Mouse (Mus musculus) midbrain, embryonic 15.5 days (tissue): Measurements from ENCODE around the gene H3f3b. TPM values are rescaled to one million over a fixed set of nuclear protein-coding genes. Genes with fewer than 3 reads are reported as not detected.
A peak's percentile ranks its signal among the peaks of the same experiment; 100 is the strongest.

Experiments
- ATAC-seq: fragments of 200-750 bp; cut with Nextera tagmentation; replicated peaks from 2 replicates; pipeline ENCODE4 v1.8.0; 2017; ENCODE audit warnings: moderate TSS enrichment
- H3K27ac ChIP-seq: fragments of 300-500 bp; sonication (generic); 2 replicates; pipeline ENCODE4 v1.5.1; 2015; ENCODE audit warnings: mild to moderate bottlenecking, inconsistent platforms
- H3K27me3 ChIP-seq: fragments of 300-500 bp; sonication (generic); replicated peaks from 2 replicates; pipeline ENCODE4 v1.6.1; 2015; ENCODE audit warnings: inconsistent platforms
- H3K36me3 ChIP-seq: fragments of 300-500 bp; sonication (generic); replicated peaks from 2 replicates; pipeline ENCODE4 v1.6.1; 2015; ENCODE audit warnings: inconsistent platforms
- H3K4me1 ChIP-seq: fragments of 300-500 bp; sonication (generic); 2 replicates; pipeline ENCODE4 v1.6.1; 2015; ENCODE audit warnings: inconsistent platforms
- H3K4me2 ChIP-seq: fragments of 300-500 bp; sonication (generic); 2 replicates; pipeline ENCODE4 v1.6.1; 2015; ENCODE audit warnings: inconsistent platforms, mild to moderate bottlenecking, moderate library complexity
- H3K4me3 ChIP-seq: fragments of 300-500 bp; sonication (generic); 2 replicates; pipeline ENCODE4 v1.5.1; 2015; ENCODE audit warnings: mild to moderate bottlenecking, inconsistent platforms
- H3K9ac ChIP-seq: fragments of 300-500 bp; sonication (generic); 2 replicates; pipeline ENCODE4 v1.6.1; 2015; ENCODE audit warnings: mild to moderate bottlenecking, inconsistent platforms
- H3K9me3 ChIP-seq: fragments of 300-500 bp; sonication (generic); 2 replicates; pipeline ENCODE4 v1.6.1; 2016; ENCODE audit warnings: inconsistent platforms
- WGBS: fragments of 180-500 bp; shearing (Covaris S2); methylation state at CpG from one replicate; pipeline ENCODE4 v1.1.7; 2015; ENCODE audit warnings: mixed read lengths; 5-methylcytosine and 5-hydroxymethylcytosine counted together
- polyA plus RNA-seq: library from polyadenylated mRNA; unstranded; fragments of >200 nt; fragmentation: Nextera tagmentation; extraction: Ambion mirVana; gene quantifications from 2 replicates; pipeline ENCODE4 v1.2.1, GENCODE M21; 2015

Gene H3f3b
- polyA plus RNA-seq, 1 experiment from 2014 or later, result 2,119 TPM

DNA sequence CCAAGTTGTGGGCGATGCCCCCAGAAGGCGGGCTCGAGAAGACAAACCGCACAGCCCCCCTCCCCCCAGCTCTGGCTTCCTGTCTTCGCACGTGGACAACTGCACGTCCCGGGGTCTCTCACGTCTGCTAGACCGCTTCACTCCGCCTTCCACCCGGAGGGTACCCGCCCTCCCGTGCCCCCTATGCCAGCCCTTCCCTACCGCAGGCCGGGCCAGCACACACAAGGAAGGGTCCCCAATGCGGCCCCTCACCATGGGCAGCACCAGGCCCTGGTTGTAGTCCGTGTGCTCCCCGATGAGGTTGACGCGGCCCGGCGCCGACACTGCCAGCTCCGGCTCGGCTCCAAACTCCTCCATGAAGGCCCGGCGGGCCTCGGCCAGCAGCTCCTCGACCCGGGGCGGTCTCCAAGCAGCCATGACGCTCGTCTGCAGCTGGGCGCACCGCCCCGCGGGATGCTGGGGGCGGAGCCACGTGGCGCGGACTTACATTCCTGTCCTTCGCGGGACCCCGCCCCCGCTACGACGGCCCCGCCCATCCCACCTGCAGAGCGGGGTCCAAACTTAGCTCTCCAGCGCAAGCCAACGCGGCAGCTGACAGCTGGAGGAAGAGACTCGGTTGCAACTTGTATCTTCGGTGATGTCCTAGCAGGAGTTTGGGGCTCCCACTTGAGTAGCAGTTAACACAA lies 15.4 kb downstream of the H3f3b start, which contains the start of gene Galk1:
TSS of gene Galk1 (minus strand) at position 458 of the 686 bp plus-strand sequence.
- peak within 1 kb of the TSS; percentile 57 for H3K4me3 ChIP-seq
- no peaks in the 10 kb centered on the region for H3K27me3 ChIP-seq
- no peaks in the 10 kb centered on the region for H3K9me3 ChIP-seq
- no peaks in the 10 kb centered on the region for H3K36me3 ChIP-seq
- WGBS, result under 1% methylated on average over 55 of the region's 55 CpGs
- peaks cover 18% of the 10 kb centered on the region for H3K4me1 ChIP-seq
- peak; percentile 80 for ATAC-seq
- H3K27ac ChIP-seq, result peak within 1 kb of the TSS; percentile 78
- peak within 1 kb of the TSS; percentile 61 for H3K9ac ChIP-seq
- H3K4me2 ChIP-seq, result peak within 1 kb of the TSS; percentile 83

DNA sequence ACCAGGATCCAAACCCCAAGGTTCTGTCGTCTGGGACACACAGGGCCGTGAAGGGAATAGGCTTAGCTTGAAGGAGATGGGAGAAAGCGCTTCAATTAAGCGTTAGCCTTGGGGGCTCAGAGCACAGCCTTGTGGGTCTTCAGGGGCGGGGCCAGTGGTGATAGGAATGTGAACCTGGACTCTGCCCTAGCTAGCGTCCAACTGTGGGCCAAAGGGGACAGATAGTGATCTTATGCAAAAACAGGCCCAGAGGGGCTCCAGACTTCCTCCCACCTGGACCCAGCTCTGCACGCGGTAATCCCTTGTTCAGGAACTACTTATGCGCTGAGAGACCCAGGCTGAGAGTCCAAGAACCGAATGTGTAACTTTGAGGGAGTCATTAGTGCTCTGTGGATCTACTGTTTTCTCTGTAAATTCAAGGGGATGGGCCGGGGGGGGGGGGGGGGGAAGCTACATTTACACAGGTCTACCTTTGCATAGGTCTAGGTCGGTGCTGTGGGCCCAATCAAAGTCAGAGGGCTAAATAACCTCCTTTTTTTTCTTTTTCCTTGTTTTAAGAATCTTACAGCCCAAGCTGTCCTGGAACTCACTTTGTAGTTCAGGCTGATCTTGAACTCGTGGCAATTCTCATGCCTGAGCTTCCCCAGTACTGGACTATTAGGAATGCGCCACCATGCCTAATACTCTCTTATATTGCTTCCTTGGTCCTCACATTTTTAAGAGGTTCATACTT lies 16.1 kb downstream of the H3f3b start:
- Histone ChIP-seq H3K27ac (peak overlapping the region; percentile 78; the same call in 1 of the 2 replicates), H3K9ac (peak overlapping the region; percentile 61), H3K4me1 (peaks cover 18% of the 10 kb centered on the region), H3K4me3 (peak overlapping the region; percentile 57), H3K9me3 (no peaks in the 10 kb centered on the region), H3K27me3 (no peaks in the 10 kb centered on the region), H3K4me2 (peak overlapping the region; percentile 83), H3K36me3 (no peaks in the 10 kb centered on the region)
- 23% methylated on average over 14 of the region's 14 CpGs for WGBS
- ATAC-seq, result no peak; the same call in 1 of the 2 replicates

DNA sequence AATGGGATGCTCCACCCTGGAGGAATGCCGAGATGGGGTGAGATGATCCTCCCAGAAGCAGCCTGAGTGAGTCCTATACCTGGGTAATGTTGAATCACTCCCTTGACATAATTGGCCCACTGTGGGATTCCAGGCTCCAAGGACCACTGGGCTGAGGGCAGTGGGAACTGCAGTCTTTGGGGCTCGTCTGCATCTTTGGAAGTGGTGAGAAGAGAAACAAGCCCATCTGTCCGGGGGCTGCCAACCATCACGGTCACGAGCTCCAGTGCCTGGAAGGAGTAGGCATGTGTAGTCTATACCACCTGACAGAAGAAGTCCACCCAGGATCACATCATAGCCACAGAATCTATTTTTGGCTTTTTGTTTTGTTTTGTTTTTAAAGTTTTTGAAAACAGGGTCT lies 16.8 kb downstream of the H3f3b start:
- no peaks in the 10 kb centered on the region for H3K36me3 ChIP-seq
- H3K27ac ChIP-seq, result no peak overlapping the region
- H3K9ac ChIP-seq, result no peak overlapping the region
- ATAC-seq, result no peak
- WGBS, result 84% methylated on average over 5 of the region's 5 CpGs
- peaks cover 18% of the 10 kb centered on the region for H3K4me1 ChIP-seq
- no peaks in the 10 kb centered on the region for H3K9me3 ChIP-seq
- no peak overlapping the region for H3K4me2 ChIP-seq
- no peak overlapping the region for H3K4me3 ChIP-seq
- no peaks in the 10 kb centered on the region for H3K27me3 ChIP-seq

DNA sequence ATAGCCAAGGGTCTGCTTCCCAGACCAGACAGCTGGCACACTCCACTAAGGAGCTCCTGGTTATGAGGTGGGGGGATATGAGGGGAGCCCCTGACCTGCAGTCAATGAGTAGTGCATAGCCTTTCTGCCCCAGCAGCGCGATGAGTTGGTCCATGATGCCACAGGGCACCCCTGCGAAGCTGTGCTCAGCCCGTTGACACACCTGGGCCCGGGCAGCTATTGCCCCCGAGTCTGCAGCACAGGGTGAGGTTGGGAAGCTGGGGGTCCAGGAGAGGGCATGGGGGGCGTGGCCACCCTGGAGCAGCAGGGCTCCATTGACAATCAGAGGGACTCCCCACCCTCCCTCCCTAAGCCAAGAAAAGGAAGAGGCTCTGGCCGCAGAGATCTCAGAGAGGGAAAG lies 17.6 kb downstream of the H3f3b start:
- H3K27ac ChIP-seq, result no peak overlapping the region

DNA sequence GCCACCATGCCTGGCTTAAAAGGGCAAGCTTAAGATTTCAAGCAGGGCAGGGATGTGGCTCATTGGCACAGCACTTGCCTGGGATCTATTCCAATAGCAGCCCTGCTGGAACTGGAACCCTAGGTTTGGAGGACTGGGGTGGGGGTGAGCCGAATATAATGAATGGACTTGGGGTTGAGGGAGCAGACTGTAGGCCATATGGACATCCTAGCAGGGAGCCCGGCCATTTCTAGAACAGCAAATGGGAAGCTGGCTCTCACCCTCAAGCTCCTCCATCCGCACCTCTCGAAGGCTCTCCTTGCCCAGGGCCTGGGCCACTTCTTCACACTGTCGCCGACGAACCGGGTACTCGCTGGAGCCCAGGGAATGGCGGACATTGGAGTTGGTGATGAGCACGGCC lies 18.1 kb downstream of the H3f3b start:
- Histone ChIP-seq H3K36me3 (no peaks in the 10 kb centered on the region), H3K27me3 (no peaks in the 10 kb centered on the region)
- no peak for ATAC-seq

More for the DNA sequence above, 17.6 kb downstream of the H3f3b start:
- 93% methylated on average over 8 of the region's 8 CpGs for WGBS
- Histone ChIP-seq H3K4me1 (peaks cover 24% of the 10 kb centered on the region), H3K4me2 (0 out of 2 replicates have a peak overlapping the region, but pooled peaks have one; percentile 1), H3K9me3 (no peaks in the 10 kb centered on the region), H3K9ac (no peak overlapping the region), H3K27me3 (no peaks in the 10 kb centered on the region), H3K36me3 (no peaks in the 10 kb centered on the region), H3K4me3 (no peak overlapping the region)
- no peak for ATAC-seq

DNA sequence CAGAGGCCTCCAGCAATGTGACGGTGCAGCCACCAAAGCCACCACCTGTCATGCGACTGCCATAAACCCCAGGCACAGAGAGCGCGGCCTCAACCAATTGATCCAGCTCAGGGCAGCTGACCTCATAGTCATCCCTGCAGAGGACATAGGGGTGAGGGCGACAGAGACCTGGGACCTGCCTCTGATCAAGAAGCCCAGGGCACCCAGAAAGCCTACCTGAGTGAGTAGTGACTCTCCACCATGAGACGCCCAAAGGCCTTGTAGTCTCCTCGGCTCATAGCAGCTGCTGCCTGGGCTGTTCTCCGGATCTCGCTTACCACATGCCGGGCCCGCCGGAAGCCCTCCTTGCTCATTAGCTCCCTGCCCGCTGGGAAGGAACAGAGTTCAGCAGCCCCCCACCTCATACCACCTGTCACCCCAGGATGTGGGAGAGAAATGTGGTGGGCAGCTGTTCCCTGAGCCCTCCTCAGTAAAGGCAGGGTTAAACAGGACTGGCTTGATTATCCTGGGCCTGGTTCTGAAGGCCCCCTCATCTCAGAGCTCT lies 18.9 kb downstream of the H3f3b start:
- Histone ChIP-seq H3K36me3 (no peaks in the 10 kb centered on the region), H3K9me3 (no peaks in the 10 kb centered on the region), H3K27me3 (no peaks in the 10 kb centered on the region), H3K4me2 (no peak overlapping the region), H3K27ac (no peak overlapping the region), H3K4me1 (peaks cover 35% of the 10 kb centered on the region), H3K9ac (no peak overlapping the region), H3K4me3 (no peak overlapping the region)
- WGBS, result 86% methylated on average over 13 of the region's 13 CpGs
- no peak for ATAC-seq

More for the DNA sequence above, 18.1 kb downstream of the H3f3b start:
- 90% methylated on average over 11 of the region's 11 CpGs for WGBS
- no peak overlapping the region for H3K27ac ChIP-seq
- no peak overlapping the region for H3K4me2 ChIP-seq
- H3K4me3 ChIP-seq, result no peak overlapping the region
- peaks cover 29% of the 10 kb centered on the region for H3K4me1 ChIP-seq
- H3K9ac ChIP-seq, result no peak overlapping the region
- no peaks in the 10 kb centered on the region for H3K9me3 ChIP-seq

DNA sequence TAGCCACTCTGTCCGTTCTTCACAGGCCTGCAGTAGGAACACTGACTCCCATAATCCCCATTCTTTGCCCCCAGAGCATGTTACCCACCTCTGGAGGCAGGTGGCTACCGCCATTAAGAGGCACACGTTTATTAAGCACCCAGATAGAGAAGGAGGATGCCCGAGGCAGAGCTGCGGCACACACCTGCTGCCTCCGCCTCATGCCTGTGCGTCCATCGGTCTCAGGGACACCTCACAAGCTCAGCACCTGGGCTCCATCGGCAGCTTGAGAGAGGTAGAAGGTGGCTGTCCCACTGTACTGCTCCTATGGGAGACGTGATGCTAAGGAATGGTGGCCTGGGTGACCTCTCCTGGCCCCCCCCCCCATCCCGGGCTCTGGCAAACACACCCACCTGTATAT lies 19.4 kb downstream of the H3f3b start:
- Histone ChIP-seq H3K9ac (no peak overlapping the region), H3K4me2 (no peak overlapping the region), H3K27ac (no peak overlapping the region), H3K4me3 (no peak overlapping the region), H3K27me3 (no peaks in the 10 kb centered on the region), H3K9me3 (no peaks in the 10 kb centered on the region), H3K4me1 (peaks cover 35% of the 10 kb centered on the region), H3K36me3 (no peaks in the 10 kb centered on the region)
- no peak for ATAC-seq
- 85% methylated on average over 11 of the region's 11 CpGs for WGBS

DNA sequence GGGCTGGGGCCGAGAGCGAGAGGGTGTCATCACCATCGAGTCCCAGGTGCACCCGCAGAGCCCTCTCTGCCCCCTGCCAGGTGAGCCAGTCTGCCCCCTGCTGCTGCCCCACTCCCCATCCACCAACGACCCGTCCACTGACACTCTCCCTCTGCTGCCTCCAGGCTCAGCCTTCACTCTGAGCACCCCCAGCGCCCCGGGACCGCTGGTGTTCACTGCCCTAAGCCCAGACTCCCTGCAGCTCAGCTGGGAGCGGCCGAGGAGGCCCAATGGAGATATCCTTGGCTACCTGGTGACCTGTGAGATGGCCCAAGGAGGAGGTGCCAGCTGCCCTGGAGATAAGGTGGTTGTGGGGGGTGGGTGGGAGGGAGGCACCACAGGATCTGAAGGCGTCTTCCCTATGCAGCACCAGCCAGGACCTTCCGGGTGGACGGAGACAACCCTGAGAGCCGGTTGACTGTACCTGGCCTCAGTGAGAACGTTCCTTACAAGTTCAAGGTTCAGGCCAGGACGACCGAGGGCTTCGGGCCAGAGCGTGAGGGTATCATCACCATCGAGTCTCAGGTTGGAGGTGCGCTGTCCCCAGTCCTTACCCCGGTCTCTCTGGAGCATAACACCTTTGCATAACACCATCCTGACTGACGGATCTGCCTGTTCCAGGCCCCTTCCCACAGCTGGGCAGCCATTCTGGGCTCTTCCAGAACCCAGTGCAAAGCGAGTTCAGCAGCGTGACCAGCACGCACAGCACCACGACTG lies 20.5 kb downstream of the H3f3b start:
- H3K4me3 ChIP-seq, result no peak overlapping the region
- no peak overlapping the region for H3K27ac ChIP-seq
- ATAC-seq, result no peak
- 88% methylated on average over 28 of the region's 28 CpGs for WGBS
- no peak overlapping the region for H3K4me2 ChIP-seq
- H3K4me1 ChIP-seq, result peaks cover 28% of the 10 kb centered on the region
- H3K36me3 ChIP-seq, result no peaks in the 10 kb centered on the region
- H3K9ac ChIP-seq, result no peak overlapping the region
- no peaks in the 10 kb centered on the region for H3K27me3 ChIP-seq
- H3K9me3 ChIP-seq, result no peaks in the 10 kb centered on the region

DNA sequence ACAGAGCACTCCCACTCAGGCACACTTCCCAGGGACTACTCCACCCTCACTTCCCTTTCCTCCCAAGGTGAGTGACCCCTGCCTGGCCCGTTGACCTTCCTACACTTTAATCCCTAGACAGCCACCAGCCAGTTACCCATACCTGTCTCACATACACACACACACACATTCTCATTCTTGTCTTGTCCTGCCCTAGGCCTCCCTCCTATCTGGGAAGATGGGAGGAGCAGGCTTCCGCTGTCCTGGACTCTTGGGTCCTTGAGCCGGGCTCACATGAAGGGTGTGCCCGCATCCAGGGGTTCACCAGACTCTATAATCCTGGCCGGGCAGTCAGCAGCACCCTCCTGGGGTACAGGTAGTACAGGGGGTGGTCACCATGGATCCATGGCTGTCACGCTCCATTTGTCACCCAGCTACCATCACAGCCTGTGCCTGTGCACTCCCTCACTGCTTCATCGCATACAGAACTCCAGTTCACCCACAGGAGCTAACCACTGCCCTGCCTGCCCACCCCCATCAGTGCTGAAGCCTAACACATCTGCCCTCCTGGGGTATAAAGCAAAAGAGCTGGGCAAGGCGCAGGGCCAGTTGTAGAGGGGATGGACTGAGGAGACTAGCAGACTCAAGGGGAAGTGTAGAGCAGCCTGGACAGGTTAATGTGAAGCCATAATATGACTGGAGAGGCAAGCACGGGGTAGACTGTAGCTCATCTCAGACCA lies 21.9 kb downstream of the H3f3b start:
- H3K27ac ChIP-seq, result no peak overlapping the region
- no peak for ATAC-seq
- H3K27me3 ChIP-seq, result no peaks in the 10 kb centered on the region
- H3K4me3 ChIP-seq, result no peak overlapping the region
- H3K36me3 ChIP-seq, result no peaks in the 10 kb centered on the region
- H3K9me3 ChIP-seq, result no peaks in the 10 kb centered on the region
- peaks cover 17% of the 10 kb centered on the region for H3K4me1 ChIP-seq
- 70% methylated on average over 9 of the region's 9 CpGs for WGBS
- no peak overlapping the region for H3K4me2 ChIP-seq
- no peak overlapping the region for H3K9ac ChIP-seq

DNA sequence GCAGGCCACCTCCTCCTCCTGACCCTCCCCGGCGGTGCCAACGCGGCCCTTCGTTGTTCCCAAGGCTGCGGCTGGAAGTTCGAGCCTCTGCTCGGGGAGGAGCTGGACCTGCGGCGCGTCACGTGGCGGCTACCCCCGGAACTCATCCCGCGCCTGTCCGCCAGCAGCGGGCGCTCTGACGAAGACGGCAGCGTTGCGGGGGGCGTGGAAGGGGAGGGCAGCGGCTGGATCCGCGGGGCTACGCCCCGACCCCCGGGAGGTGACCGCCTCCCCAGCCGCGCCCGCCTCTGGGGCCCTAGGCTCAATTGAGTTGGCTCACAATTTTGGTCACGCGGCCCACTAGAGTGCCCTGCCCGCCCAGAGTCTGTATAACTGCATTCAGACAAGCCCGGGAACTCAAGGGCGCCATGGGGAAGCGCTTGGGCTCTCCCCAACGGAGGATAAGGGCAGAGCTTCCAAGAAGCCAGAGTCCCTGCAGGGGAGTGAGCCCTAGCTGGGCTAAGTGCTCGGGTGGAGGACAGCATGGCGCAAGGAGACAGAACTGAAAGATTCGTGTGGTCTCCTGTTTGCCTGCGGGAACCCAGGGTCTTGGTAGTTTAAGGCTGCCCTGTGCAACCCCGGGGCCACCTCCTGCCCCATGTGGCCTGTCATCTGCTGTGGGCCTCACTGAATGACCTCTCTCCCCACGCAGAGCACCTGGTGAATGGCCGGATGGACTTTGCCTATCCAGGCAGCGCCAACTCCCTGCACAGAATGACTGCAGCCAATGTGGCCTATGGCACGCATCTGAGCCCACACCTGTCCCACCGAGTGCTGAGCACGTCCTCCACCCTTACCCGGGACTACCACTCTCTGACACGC lies 22.7 kb downstream of the H3f3b start:
- Histone ChIP-seq H3K4me2 (peak overlapping the region; percentile 57), H3K36me3 (no peaks in the 10 kb centered on the region), H3K4me3 (peak overlapping the region; percentile 32), H3K9ac (peak overlapping the region; percentile 12; the same call in 1 of the 2 replicates), H3K27me3 (0 out of 2 replicates have a peak, but pooled peaks cover 3% of the 10 kb centered on the region), H3K9me3 (no peaks in the 10 kb centered on the region), H3K27ac (no peak overlapping the region), H3K4me1 (peaks cover 21% of the 10 kb centered on the region)
- WGBS, result 6% methylated on average over 53 of the region's 54 CpGs
- ATAC-seq, result peak; percentile 51; the same call in 1 of the 2 replicates
